Mouse (Mus musculus) liver, adult 2 months (tissue): ENCODE measurements at regions not wholly inside any gene's neighbourhood (a gene's known extent, or its start where the extent isn't known, plus 50 kb on each side); places are given as distances from the start of the nearest gene placed in this dataset.

Experiments
- DNase-seq: peaks from one replicate; pipeline ENCODE4 v3.0.0-alpha.2; 2011; ENCODE audit warnings: low read depth, low spot score; ENCODE audit errors: extremely low read depth
- H3K27ac ChIP-seq: fragments of 200-500 bp; replicated peaks from 2 replicates; pipeline ENCODE4 v1.5.1; 2012; ENCODE audit warnings: low read depth, mild to moderate bottlenecking, control low read depth, inconsistent platforms, low read length; ENCODE audit not compliant: insufficient read depth
- H3K27me3 ChIP-seq: fragments of 200-500 bp; 2 replicates; pipeline ENCODE4 v1.6.1; 2012; ENCODE audit warnings: mild to moderate bottlenecking, moderate library complexity, low read length, inconsistent platforms; ENCODE audit not compliant: control insufficient read depth, insufficient read depth
- H3K36me3 ChIP-seq: fragments of 200-500 bp; 2 replicates; pipeline ENCODE4 v1.6.1; 2012; ENCODE audit warnings: low read length, inconsistent platforms; ENCODE audit not compliant: control insufficient read depth, insufficient read depth
- H3K4me1 ChIP-seq: fragments of 200-500 bp; 2 replicates; pipeline ENCODE4 v1.6.1; 2011; ENCODE audit warnings: low read length; ENCODE audit not compliant: control insufficient read depth, insufficient read depth
- H3K4me3 ChIP-seq: fragments of 200-500 bp; 2 replicates; pipeline ENCODE4 v1.5.1; 2011; ENCODE audit warnings: low read depth, mild to moderate bottlenecking, control low read depth, low read length, moderate library complexity; ENCODE audit not compliant: insufficient read depth
- H3K79me2 ChIP-seq: fragments of 200-500 bp; 2 replicates; pipeline ENCODE4 v1.6.1; 2012; ENCODE audit warnings: inconsistent platforms, mild to moderate bottlenecking, low read length, moderate library complexity; ENCODE audit not compliant: control insufficient read depth, insufficient read depth
- H3K9ac ChIP-seq: fragments of 200-500 bp; 2 replicates; pipeline ENCODE4 v1.6.1; 2012; ENCODE audit warnings: low read depth, mild to moderate bottlenecking, control low read depth, inconsistent platforms, low read length
- CTCF ChIP-seq: fragments of 200-500 bp; IDR thresholded peaks from 2 replicates; pipeline ENCODE4 v1.5.1; 2011; ENCODE audit warnings: low read depth, low read length, control low read depth
- POLR2A ChIP-seq: fragments of 200-500 bp; IDR thresholded peaks from 2 replicates; pipeline ENCODE4 v1.6.1; 2011; ENCODE audit warnings: low read length, control low read depth; ENCODE audit not compliant: insufficient read depth; ENCODE audit errors: extremely low read depth
- WGBS: fragments of 180-500 bp; shearing (Covaris S2); methylation state at CpG from one replicate; pipeline ENCODE4 v1.1.7; 2018; 5-methylcytosine and 5-hydroxymethylcytosine counted together

DNA sequence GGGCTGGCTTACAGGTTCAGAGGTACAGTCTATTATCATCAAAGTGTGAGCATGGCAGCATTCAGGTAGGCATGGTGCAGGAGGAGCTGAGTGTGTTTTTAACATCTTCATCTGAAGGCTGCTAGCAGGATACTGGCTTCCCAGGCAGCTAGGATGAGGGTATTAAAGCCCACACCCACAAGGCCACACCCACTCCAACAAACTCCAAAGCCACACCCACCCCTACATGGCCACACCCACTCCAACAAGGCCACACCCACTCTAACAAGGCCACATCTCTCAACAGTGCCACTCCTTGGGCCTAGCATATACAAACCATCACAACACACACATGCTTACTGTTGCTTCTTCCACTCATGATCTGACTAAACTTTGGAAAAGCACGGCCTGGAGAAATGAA is 172.5 kb downstream of the Msrb3 start:
- 94% methylated on average over 1 of the region's 1 CpGs for WGBS
- Histone ChIP-seq H3K9ac (no peak overlapping the region), H3K27ac (no peak overlapping the region), H3K4me1 (no peaks in the 10 kb centered on the region), H3K79me2 (no peaks in the 10 kb centered on the region), H3K27me3 (0 out of 2 replicates have a peak, but pooled peaks cover 3% of the 10 kb centered on the region), H3K4me3 (no peak overlapping the region), H3K36me3 (no peaks in the 10 kb centered on the region)
- DNase-seq: no peak
- TF ChIP-seq POLR2A (no peak), CTCF (no peak)

DNA sequence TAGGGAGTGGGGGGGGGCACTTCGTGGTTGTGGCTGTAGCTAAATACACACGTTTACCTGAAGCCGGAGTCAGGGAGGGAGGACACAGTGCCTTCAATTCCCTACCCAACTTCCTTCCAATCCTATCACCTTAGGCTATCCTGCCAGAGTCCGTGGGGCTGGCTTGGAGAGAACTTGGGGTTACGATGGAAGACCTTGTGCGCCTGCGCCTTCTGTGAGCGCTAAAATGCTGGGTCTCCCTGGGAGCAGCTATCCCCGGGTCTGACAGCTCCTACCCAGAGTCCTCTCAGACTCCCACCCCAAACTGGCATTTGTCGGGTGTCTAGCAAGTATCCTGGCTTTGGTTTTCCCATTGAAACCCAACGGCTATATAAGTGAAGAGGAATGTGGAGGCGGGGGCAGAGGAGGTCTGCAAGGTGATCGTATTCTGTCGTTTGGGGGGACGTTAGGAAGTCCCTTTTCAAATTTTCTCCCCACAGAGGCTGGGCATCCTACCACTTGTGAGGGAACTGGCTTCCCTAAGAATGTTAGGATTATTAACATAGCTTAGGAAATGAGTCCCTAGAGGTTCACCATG is 176.9 kb downstream of the Msrb3 start:
- 14% methylated on average over 15 of the region's 15 CpGs for WGBS

GRCm38 (mm10) chr10:120720981-120721380 is 177.9 kb downstream of the Msrb3 start:
- H3K27ac ChIP-seq: no peak overlapping the region
- no peak for DNase-seq
- no peak overlapping the region for H3K9ac ChIP-seq
- no peak overlapping the region for H3K4me3 ChIP-seq
- no peaks in the 10 kb centered on the region for H3K4me1 ChIP-seq
- H3K79me2 ChIP-seq: no peaks in the 10 kb centered on the region
- H3K27me3 ChIP-seq: 0 out of 2 replicates have a peak, but pooled peaks cover 3% of the 10 kb centered on the region
- 46% methylated on average over 3 of the region's 3 CpGs for WGBS
- H3K36me3 ChIP-seq: no peaks in the 10 kb centered on the region
- no peak for TF ChIP-seq CTCF
- TF ChIP-seq POLR2A: no peak

More for the DNA sequence above, 176.9 kb downstream of the Msrb3 start:
- H3K36me3 ChIP-seq: no peaks in the 10 kb centered on the region
- no peak overlapping the region for H3K4me3 ChIP-seq
- H3K4me1 ChIP-seq: no peaks in the 10 kb centered on the region
- no peaks in the 10 kb centered on the region for H3K79me2 ChIP-seq
- DNase-seq: no peak
- H3K9ac ChIP-seq: no peak overlapping the region
- 0 out of 2 replicates have a peak, but pooled peaks cover 3% of the 10 kb centered on the region for H3K27me3 ChIP-seq
- TF ChIP-seq POLR2A (no peak), CTCF (no peak)
- H3K27ac ChIP-seq: no peak overlapping the region

- H3K4me3 ChIP-seq: no peak overlapping the region
- H3K27me3 ChIP-seq: 0 out of 2 replicates have a peak, but pooled peaks cover 3% of the 10 kb centered on the region
- no peaks in the 10 kb centered on the region for H3K79me2 ChIP-seq
- WGBS: 47% methylated on average over 3 of the region's 3 CpGs
- no peak for DNase-seq
- TF ChIP-seq CTCF (no peak), POLR2A (no peak)
- no peaks in the 10 kb centered on the region for H3K36me3 ChIP-seq
- H3K4me1 ChIP-seq: no peaks in the 10 kb centered on the region
- no peak overlapping the region for H3K9ac ChIP-seq
- no peak overlapping the region for H3K27ac ChIP-seq
These were observed 178.8 kb downstream of the Msrb3 start for GRCm38 (mm10) chr10:120720061-120720460.

DNA sequence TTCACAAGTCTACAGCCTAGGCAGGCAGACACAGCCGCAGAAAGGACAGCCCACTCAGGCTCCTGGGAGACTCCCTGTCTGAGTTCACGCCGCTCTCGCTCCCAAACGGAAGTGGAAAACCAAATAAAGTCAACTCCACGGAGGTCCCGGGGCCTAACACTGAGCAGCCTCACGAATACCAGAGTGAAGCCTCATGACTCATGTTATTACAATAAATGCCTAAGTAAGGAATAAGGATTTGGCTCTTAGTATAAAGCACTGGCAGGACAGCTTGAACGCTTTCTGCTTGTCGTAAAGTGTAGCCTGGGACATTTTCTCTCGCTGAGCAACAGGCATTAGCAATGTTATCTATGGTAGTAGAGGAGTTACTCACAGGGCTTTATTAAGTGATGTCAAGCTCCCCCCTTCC is 181.7 kb downstream of the Msrb3 start:
- 61% methylated on average over 11 of the region's 11 CpGs for WGBS
- TF ChIP-seq CTCF: no peak
- no peak for TF ChIP-seq POLR2A
- no peak overlapping the region for H3K27ac ChIP-seq
- no peaks in the 10 kb centered on the region for H3K4me1 ChIP-seq
- H3K4me3 ChIP-seq: no peak overlapping the region
- H3K36me3 ChIP-seq: no peaks in the 10 kb centered on the region
- 0 out of 2 replicates have a peak, but pooled peaks cover under 1% of the 10 kb centered on the region for H3K27me3 ChIP-seq
- no peak overlapping the region for H3K9ac ChIP-seq
- no peak for DNase-seq
- H3K79me2 ChIP-seq: no peaks in the 10 kb centered on the region

- Histone ChIP-seq H3K4me3 (no peak overlapping the region), H3K79me2 (no peaks in the 10 kb centered on the region), H3K4me1 (no peaks in the 10 kb centered on the region), H3K36me3 (no peaks in the 10 kb centered on the region), H3K27ac (no peak overlapping the region), H3K27me3 (no peaks in the 10 kb centered on the region), H3K9ac (no peak overlapping the region)
- TF ChIP-seq POLR2A (no peak), CTCF (0 out of 2 replicates have a peak, but pooled peaks have one; percentile 10)
- DNase-seq: no peak
- 72% methylated on average over 6 of the region's 6 CpGs for WGBS
These were observed 182.5 kb downstream of the Msrb3 start for GRCm38 (mm10) chr10:120716391-120716790.
